Mouse (Mus musculus) lung, adult 18-20 months (tissue): ENCODE measurements around the gene Cdk10.

Experiments
- DNase-seq, 2 experiments: peaks; one replicate each; pipeline ENCODE4 v3.0.0; 2022; ENCODE audit warnings: mixed read lengths in 2 of 2

The Cdk10 gene

GRCm38 (mm10) chr8:123275096-123275495 lies 50.5 kb downstream of the Cdk10 start:
- no peak for DNase-seq

GRCm38 (mm10) chr8:123278445-123278844 lies 53.8 kb downstream of the Cdk10 start:
- DNase-seq: no peak

- no peak for DNase-seq
Measured at GRCm38 (mm10) chr8:123279828-123280227, 55.2 kb downstream of the Cdk10 start.

GRCm38 (mm10) chr8:123280302-123281094 lies 55.9 kb downstream of the Cdk10 start:
- DNase-seq: no peak
